Mouse (Mus musculus) forebrain, embryonic 15.5 days (tissue): ENCODE results near the gene Cbfa2t2. TPM values are rescaled to one million over a fixed set of nuclear protein-coding genes. Genes with fewer than 3 reads are reported as not detected.

ENCODE experiments used
- ATAC-seq: fragments of 200-750 bp; cut with Nextera tagmentation; replicated peaks from 2 replicates; pipeline ENCODE4 v1.8.0; 2017; ENCODE audit warnings: mild to moderate bottlenecking, moderate TSS enrichment, moderate library complexity
- H3K27ac ChIP-seq: fragments of 300-500 bp; sonication (generic); replicated peaks from 2 replicates; pipeline ENCODE4 v1.5.1; 2015; ENCODE audit warnings: mild to moderate bottlenecking, inconsistent platforms
- H3K27me3 ChIP-seq: fragments of 300-500 bp; sonication (generic); 2 replicates; pipeline ENCODE4 v1.6.1; 2015; ENCODE audit warnings: inconsistent platforms
- H3K36me3 ChIP-seq: fragments of 300-500 bp; sonication (generic); 2 replicates; pipeline ENCODE4 v1.6.1; 2015; ENCODE audit warnings: mild to moderate bottlenecking, inconsistent platforms
- H3K4me1 ChIP-seq: fragments of 300-500 bp; sonication (generic); 2 replicates; pipeline ENCODE4 v1.6.1; 2015; ENCODE audit warnings: inconsistent platforms
- H3K4me2 ChIP-seq: fragments of 300-500 bp; sonication (generic); replicated peaks from 2 replicates; pipeline ENCODE4 v1.6.1; 2015; ENCODE audit warnings: mild to moderate bottlenecking, inconsistent platforms
- H3K4me3 ChIP-seq: fragments of 300-500 bp; sonication (generic); 2 replicates; pipeline ENCODE4 v1.5.1; 2015; ENCODE audit warnings: mild to moderate bottlenecking, inconsistent platforms
- H3K9ac ChIP-seq: fragments of 300-500 bp; sonication (generic); replicated peaks from 2 replicates; pipeline ENCODE4 v1.6.1; 2015; ENCODE audit warnings: mild to moderate bottlenecking, inconsistent platforms
- H3K9me3 ChIP-seq: fragments of 300-500 bp; sonication (generic); 2 replicates; pipeline ENCODE4 v1.6.1; 2016; ENCODE audit warnings: inconsistent platforms
- WGBS: fragments of 180-500 bp; shearing (Covaris S2); methylation state at CpG from one replicate; pipeline ENCODE4 v1.1.7; 2015; ENCODE audit warnings: mixed read lengths; 5-methylcytosine and 5-hydroxymethylcytosine counted together
- polyA plus RNA-seq: library from polyadenylated mRNA; unstranded; fragments of >200 nt; fragmentation: Nextera tagmentation; extraction: Ambion mirVana; gene quantifications from 2 replicates; pipeline ENCODE4 v1.2.1, GENCODE M21; 2015

The Cbfa2t2 gene
- polyA plus RNA-seq, 1 experiment from 2014 or later: 78.0 TPM

DNA sequence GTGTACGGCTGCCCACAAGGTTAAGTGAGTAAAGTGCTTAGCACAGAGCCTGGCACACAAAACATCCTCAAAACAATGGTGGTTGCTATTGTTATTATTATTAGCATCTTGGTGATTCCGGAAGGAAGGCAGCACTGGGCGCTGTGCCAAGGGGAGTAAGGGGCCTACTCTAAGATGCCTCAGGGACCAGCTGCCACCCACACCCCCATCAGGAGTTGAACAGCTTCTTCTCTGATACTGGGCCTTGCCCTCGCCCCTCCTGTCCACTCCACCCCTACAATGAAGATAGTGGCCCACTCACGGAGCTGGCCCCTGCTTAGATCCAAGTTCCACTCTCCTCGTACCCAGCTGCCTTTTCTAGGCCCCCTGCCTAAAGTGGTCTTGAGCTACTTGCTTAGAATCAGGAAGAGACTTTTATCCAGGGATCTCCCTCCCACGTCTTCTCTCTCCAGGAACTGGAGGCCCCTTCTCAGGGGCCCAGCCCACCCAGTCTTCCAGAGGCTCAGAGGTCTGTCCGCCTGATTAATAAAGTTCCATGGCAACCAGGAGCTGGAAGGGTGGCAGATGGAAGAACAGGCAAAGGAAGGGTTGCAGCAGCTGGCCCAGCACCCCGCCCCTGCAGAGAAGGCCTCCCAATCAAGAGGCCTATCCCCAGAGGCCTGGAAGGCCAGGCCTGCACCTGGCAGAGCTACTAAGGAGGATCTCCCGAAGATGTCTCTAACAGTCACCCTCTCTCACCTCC, 132.2 kb downstream of the Cbfa2t2 start:
- Histone ChIP-seq H3K4me3 (peak overlapping the region; percentile 88), H3K27ac (peak overlapping the region; percentile 73), H3K4me1 (peaks cover 53% of the 10 kb centered on the region), H3K36me3 (no peaks in the 10 kb centered on the region), H3K9ac (peak overlapping the region; percentile 55), H3K4me2 (peak overlapping the region; percentile 90), H3K9me3 (no peaks in the 10 kb centered on the region), H3K27me3 (no peaks in the 10 kb centered on the region)
- ATAC-seq: peak; percentile 10
- WGBS: 2% methylated on average over 10 of the region's 10 CpGs

DNA sequence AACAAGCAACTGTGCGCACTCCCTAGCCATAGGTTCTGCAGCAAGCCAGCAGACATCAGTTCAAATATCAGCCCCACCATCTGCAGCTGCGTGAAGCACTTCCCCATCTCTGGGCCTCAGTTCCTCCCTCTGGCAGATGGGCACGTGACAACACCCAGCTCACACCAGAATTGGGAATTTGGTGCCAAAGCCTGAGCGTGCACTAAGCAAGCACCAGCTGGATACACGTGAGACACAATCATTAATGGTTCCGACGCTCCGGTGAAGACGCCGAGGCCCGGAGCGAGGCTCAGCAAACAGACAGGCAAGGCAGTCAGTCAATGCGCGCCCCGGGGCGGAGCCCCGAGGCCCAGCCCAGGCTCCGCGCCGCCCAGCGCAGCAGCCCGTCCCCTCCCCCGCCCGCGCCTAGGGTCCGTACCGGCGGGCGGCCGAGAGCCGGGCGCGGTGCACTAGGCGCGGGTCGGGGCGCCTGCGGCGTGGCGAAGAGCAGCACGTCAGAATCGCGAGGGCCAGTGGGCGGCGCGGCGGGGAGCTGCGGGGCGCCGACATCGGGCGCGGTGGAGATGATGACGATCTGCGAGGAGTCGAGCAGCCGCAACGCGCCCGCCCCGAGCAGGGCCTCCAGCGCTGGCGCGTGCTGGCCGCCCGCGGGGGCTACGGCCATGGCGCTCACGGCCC, 132.9 kb downstream of the Cbfa2t2 start:
- Histone ChIP-seq H3K4me1 (peaks cover 53% of the 10 kb centered on the region), H3K4me3 (peak overlapping the region; percentile 88), H3K4me2 (peak overlapping the region; percentile 90), H3K27ac (peak overlapping the region; percentile 73), H3K36me3 (no peaks in the 10 kb centered on the region), H3K9ac (peak overlapping the region; percentile 55), H3K9me3 (no peaks in the 10 kb centered on the region), H3K27me3 (no peaks in the 10 kb centered on the region)
- ATAC-seq: peak; percentile 70
- under 1% methylated on average over 54 of the region's 70 CpGs for WGBS

DNA sequence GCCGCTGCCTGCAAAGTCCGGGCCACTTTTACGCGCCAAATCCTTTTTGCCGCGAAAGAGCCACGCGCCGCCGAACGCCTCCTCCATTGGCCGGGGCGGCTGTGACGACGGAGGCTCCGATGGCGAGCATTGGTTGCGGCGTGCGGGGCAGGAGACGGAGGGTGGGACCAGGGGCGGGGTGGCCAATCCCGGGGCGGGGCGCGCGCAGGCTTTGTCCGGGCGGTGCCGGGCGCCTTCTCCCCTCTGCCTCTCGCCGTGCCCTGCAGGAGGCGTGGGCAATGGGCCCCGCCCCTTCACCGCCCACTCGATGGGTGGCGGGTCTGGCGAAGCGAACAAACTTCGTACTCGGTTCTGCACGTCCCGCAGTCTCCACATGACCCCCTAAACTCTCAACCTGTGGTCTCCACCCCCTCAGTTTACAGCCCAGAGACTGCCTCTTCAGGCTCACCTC, 133.6 kb downstream of the Cbfa2t2 start, which contains the start of gene E2f1:
TSS of gene E2f1 (minus strand) at position 57 of the 451 bp plus-strand sequence.
- under 1% methylated on average over 41 of the region's 44 CpGs for WGBS
- no peaks in the 10 kb centered on the region for H3K9me3 ChIP-seq
- H3K27ac ChIP-seq: peak within 1 kb of the TSS; percentile 73
- H3K9ac ChIP-seq: peak within 1 kb of the TSS; percentile 55
- no peaks in the 10 kb centered on the region for H3K27me3 ChIP-seq
- H3K36me3 ChIP-seq: no peaks in the 10 kb centered on the region
- H3K4me1 ChIP-seq: peaks cover 53% of the 10 kb centered on the region
- peak within 1 kb of the TSS; percentile 90 for H3K4me2 ChIP-seq
- ATAC-seq: peak; percentile 99
- H3K4me3 ChIP-seq: peak within 1 kb of the TSS; percentile 88

DNA sequence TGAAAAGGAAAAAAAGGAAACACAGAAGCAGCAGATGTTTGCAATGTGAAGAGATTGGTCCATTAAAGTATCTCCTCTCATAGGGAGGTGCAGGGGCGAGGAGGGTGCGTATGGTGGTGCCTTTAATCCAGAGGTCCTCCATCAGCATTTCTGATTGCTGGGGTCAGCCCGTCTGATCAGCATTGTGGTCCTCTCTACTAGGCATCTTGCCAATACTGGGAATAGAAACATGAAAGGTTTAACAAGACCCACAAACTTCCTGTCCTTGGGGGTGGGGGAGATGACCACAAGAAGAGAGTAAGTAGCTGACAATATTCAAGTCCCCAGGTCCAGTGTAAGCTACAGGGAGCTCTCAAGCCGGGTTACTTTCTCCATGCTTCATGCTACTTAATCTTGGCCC, 134.4 kb downstream of the Cbfa2t2 start:
- Histone ChIP-seq H3K4me2 (peak overlapping the region; percentile 90; the same call in 1 of the 2 replicates), H3K9ac (no peak overlapping the region), H3K4me1 (peaks cover 45% of the 10 kb centered on the region), H3K36me3 (no peaks in the 10 kb centered on the region), H3K27me3 (no peaks in the 10 kb centered on the region), H3K27ac (no peak overlapping the region), H3K9me3 (no peaks in the 10 kb centered on the region), H3K4me3 (no peak overlapping the region)
- no peak for ATAC-seq
- 67% methylated on average over 4 of the region's 4 CpGs for WGBS

DNA sequence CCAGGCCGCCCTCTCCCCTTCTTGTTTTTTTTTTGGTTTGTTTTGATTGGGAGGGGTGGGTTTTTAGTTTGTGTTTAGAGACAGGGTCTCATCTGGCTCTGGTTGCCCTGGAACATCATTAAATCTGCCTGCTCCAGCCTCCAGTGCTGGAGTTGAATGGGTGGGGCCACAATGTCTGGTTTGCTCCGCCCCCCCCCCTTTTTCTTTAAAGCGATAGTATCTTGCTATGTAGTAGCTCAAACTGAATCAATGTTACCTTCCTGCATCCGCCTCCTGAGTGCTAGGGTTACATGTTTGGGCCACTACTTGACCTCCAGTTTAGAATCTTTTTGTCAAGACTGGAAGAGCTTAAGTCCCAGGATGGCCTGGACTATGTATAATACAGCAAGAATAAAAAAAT, 135.0 kb downstream of the Cbfa2t2 start:
- H3K4me1 ChIP-seq: peaks cover 39% of the 10 kb centered on the region
- no peak for ATAC-seq
- H3K27me3 ChIP-seq: no peaks in the 10 kb centered on the region
- no peak overlapping the region for H3K4me2 ChIP-seq
- no peak overlapping the region for H3K4me3 ChIP-seq
- no peaks in the 10 kb centered on the region for H3K36me3 ChIP-seq
- H3K9ac ChIP-seq: no peak overlapping the region
- H3K27ac ChIP-seq: no peak overlapping the region
- WGBS: 87% methylated on average over 4 of the region's 4 CpGs
- no peaks in the 10 kb centered on the region for H3K9me3 ChIP-seq

DNA sequence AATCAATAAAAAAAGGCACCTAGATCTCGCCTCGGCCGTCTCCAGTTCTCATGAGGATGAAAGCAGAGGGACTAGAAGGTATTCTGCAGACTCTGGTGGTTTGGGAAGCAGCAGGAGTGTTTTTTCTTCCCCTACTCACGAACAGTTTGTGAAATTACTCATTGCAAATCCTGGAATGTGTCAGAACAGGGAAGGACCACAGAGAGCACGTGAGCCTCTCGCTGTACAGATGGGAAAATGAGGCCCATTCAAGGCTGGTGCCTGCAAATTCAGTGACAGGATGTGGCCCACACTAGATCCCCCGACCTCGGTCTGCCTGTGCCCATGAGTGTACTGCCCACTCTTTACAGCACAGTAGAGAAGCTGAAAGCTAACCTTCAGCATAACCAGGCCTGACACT, 135.7 kb downstream of the Cbfa2t2 start:
- Histone ChIP-seq H3K4me2 (no peak overlapping the region), H3K9ac (no peak overlapping the region), H3K36me3 (no peaks in the 10 kb centered on the region), H3K27me3 (no peaks in the 10 kb centered on the region), H3K9me3 (no peaks in the 10 kb centered on the region), H3K27ac (0 out of 2 replicates have a peak overlapping the region, but pooled peaks have one; percentile 35), H3K4me3 (no peak overlapping the region), H3K4me1 (peaks cover 35% of the 10 kb centered on the region)
- ATAC-seq: no peak
- 78% methylated on average over 8 of the region's 8 CpGs for WGBS

DNA sequence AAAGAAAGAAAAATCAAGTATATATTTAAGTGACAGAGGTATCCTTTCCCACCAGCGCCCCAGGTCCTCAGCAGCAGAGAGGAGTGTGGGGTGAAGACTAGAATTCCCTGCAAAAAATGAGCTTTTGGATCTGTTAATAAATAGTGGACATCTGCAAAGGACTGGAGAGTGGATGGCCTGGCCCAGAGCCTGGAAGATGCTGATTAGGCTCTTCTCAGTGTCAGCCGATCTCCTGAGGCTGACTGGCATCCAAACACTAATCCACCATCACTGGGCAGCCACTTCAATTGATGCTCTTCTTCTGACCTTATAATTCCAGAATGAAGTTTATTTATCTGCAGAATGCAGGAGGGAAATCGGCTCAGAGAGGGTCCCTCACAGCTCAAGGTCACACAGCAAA, 136.7 kb downstream of the Cbfa2t2 start:
- 81% methylated on average over 3 of the region's 3 CpGs for WGBS
- Histone ChIP-seq H3K27me3 (no peaks in the 10 kb centered on the region), H3K27ac (no peak overlapping the region), H3K4me2 (no peak overlapping the region), H3K36me3 (no peaks in the 10 kb centered on the region), H3K9me3 (no peaks in the 10 kb centered on the region), H3K4me3 (no peak overlapping the region), H3K9ac (no peak overlapping the region), H3K4me1 (peaks cover 35% of the 10 kb centered on the region)
- no peak for ATAC-seq

DNA sequence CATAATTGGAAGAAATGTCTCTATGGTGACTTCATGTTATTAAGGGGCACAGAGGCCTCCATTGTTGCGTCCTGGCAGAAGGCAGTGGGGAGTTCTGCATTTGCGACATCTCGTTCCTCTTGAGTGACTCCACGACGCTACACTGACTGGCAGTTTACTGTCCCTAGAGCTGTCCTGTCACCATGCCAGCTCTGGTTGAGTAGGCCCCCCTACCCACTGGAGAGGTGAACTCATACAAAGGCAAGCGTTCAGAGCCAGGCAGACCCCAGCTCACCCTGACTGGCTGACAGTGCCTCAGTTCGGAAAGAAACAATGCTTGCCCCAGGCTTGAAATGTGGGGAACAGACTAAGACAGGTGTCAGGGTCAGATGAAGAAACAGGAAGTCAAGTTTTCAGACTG, 138.0 kb downstream of the Cbfa2t2 start:
- H3K9me3 ChIP-seq: no peaks in the 10 kb centered on the region
- no peak overlapping the region for H3K4me2 ChIP-seq
- H3K36me3 ChIP-seq: no peaks in the 10 kb centered on the region
- ATAC-seq: no peak
- H3K9ac ChIP-seq: no peak overlapping the region
- no peak overlapping the region for H3K4me3 ChIP-seq
- H3K27ac ChIP-seq: no peak overlapping the region
- no peaks in the 10 kb centered on the region for H3K27me3 ChIP-seq
- 32% methylated on average over 7 of the region's 7 CpGs for WGBS
- H3K4me1 ChIP-seq: peaks cover 22% of the 10 kb centered on the region

DNA sequence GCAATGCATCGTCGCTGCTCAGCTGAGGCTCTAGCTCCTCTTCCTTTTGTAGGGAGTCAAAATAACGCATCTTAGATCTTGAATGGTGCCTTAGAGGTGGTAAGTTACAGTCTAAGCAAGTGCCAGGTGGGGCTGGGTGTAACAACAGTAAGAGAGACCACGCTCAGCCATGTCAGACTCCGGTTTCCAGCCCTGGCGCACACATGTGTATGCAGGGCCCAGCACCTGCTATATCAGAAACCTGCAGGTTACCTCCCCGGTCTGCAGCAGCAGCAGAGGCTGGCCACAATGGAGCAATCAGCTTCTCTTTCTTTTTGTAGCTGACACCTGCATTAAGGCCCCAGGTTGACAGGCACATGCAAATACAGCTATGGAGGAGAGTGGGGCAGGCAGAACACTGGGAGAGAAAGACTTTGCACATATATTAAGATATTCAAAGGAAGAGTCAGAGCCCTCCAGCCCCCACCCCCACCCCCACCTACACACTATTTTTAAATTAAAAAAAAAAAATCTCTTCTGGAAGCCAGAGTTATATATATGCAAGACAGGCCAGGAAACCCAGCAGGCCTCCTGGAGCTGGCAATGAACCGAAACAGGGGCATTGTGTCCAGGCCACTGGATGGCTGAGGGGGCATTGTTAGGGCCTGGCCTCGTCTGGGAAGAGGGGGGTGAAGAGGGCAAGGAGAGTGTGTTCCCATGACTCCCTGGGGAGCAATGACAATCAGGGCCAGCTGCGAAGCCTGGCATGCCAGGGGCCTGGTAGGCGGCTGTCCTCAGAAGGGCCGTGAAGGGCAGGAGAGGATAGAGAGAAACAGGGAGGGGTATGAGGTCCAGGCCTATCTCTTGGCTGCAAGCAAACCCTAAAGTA, 140.8 kb downstream of the Cbfa2t2 start:
- Histone ChIP-seq H3K4me3 (no peak overlapping the region), H3K27me3 (no peaks in the 10 kb centered on the region), H3K9ac (no peak overlapping the region), H3K36me3 (no peaks in the 10 kb centered on the region), H3K27ac (peak overlapping the region; percentile 25; the same call in 1 of the 2 replicates), H3K9me3 (no peaks in the 10 kb centered on the region), H3K4me2 (no peak overlapping the region), H3K4me1 (peaks cover 12% of the 10 kb centered on the region)
- ATAC-seq: peak; percentile 29; the same call in 1 of the 2 replicates
- WGBS: 30% methylated on average over 12 of the region's 12 CpGs

DNA sequence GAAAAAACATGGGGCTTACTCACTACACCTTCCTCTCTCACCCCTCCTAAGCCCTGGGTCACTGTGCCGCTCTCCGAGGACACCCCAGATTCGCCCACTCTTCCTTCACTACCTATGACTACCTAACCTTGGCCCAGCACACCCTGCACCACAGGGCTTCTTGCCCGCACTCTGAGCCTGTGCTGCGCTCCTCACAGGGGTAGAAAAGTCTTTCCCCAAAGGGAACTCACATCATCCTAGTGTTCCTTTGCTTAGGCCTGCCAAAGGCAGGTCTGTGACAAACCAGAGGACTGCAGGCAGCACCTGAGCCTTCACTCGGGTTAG, 141.4 kb downstream of the Cbfa2t2 start:
- H3K4me3 ChIP-seq: no peak overlapping the region
- no peak overlapping the region for H3K27ac ChIP-seq
- no peak overlapping the region for H3K4me2 ChIP-seq
- 78% methylated on average over 6 of the region's 6 CpGs for WGBS
- H3K27me3 ChIP-seq: no peaks in the 10 kb centered on the region
- H3K4me1 ChIP-seq: peaks cover 12% of the 10 kb centered on the region
- no peaks in the 10 kb centered on the region for H3K36me3 ChIP-seq
- no peaks in the 10 kb centered on the region for H3K9me3 ChIP-seq
- H3K9ac ChIP-seq: no peak overlapping the region
- 0 out of 2 replicates have a peak, but pooled peaks have one; percentile 23 for ATAC-seq

DNA sequence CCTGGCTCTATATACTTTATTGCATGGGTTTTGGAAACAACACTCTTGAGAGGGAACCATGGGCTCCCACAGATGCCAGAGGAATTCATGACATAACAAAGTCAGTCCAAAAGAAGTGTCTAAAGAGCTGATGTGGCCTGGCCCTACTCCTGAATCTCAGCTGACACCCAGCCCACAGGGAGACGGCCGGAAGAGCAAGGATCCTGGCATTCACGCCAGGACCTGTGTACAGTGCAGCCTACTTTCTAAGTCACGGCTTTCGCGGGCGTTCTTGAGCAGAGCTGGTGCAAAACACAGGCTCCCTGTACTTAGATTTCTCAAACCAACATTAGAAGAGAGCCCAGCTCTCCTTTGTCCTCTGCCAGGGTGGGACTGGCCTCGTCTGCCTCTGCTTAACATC, 144.3 kb downstream of the Cbfa2t2 start:
- H3K36me3 ChIP-seq: no peaks in the 10 kb centered on the region
- 76% methylated on average over 8 of the region's 8 CpGs for WGBS
- H3K4me1 ChIP-seq: peaks cover 40% of the 10 kb centered on the region
- H3K27ac ChIP-seq: no peak overlapping the region; the same call in 1 of the 2 replicates
- H3K9me3 ChIP-seq: no peaks in the 10 kb centered on the region
- H3K4me3 ChIP-seq: no peak overlapping the region
- no peak overlapping the region for H3K9ac ChIP-seq
- H3K4me2 ChIP-seq: no peak overlapping the region
- no peaks in the 10 kb centered on the region for H3K27me3 ChIP-seq
- ATAC-seq: no peak

DNA sequence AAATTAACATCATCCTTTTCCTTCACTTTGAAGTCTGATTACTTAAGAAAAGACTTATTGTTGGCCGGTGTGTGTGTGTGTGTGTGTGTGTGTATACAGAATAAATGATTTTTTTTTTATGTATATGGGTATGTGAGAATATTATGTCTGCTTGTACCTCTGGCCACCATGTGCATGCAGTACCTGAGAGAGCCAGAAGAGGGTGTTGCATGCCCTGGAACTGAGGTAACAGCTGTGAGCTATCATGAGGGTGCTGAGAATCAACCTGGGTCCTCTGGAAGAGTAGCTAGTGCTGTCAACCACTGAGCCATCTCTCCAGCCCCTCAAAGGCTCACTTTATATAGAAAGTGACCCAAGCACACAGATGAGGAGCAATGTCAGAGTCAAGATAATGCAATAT, 145.1 kb downstream of the Cbfa2t2 start:
- H3K9me3 ChIP-seq: no peaks in the 10 kb centered on the region
- no peaks in the 10 kb centered on the region for H3K27me3 ChIP-seq
- no peak overlapping the region for H3K4me3 ChIP-seq
- H3K4me2 ChIP-seq: no peak overlapping the region
- H3K4me1 ChIP-seq: peaks cover 44% of the 10 kb centered on the region
- ATAC-seq: no peak
- 97% methylated on average over 1 of the region's 1 CpGs for WGBS
- H3K27ac ChIP-seq: no peak overlapping the region
- no peak overlapping the region for H3K9ac ChIP-seq
- H3K36me3 ChIP-seq: no peaks in the 10 kb centered on the region
